Mouse (Mus musculus) embryonic facial prominence, embryonic 11.5 days (tissue): ENCODE results near the gene Ccdc171. TPM values are rescaled to one million over a fixed set of nuclear protein-coding genes. Genes with fewer than 3 reads are reported as not detected.
A peak's percentile ranks its signal among the peaks of the same experiment; 100 is the strongest.
"Not testable (repeated sequence)": the region's sequence is repeated elsewhere in the genome, so short reads cannot be mapped to it uniquely, and the experiment has no call there.

Experiments
- ATAC-seq: fragments of 200-750 bp; cut with Nextera tagmentation; replicated peaks from 2 replicates; pipeline ENCODE4 v1.8.0; 2017; ENCODE audit warnings: low read depth; ENCODE audit not compliant: insufficient number of reproducible peaks, low FRiP score, low TSS enrichment
- DNase-seq: peaks from one replicate; pipeline ENCODE4 v3.0.0-alpha.2; 2015; ENCODE audit warnings: low spot score
- H3K27ac ChIP-seq: fragments of 300-500 bp; sonication (generic); replicated peaks from 2 replicates; pipeline ENCODE4 v1.5.1; 2014; ENCODE audit warnings: mild to moderate bottlenecking, low read depth, low read length, control low read depth
- H3K27me3 ChIP-seq: fragments of 300-500 bp; sonication (generic); 2 replicates; pipeline ENCODE4 v1.6.1; 2014; ENCODE audit warnings: mild to moderate bottlenecking, low read length, moderate library complexity, mixed read lengths; ENCODE audit not compliant: control insufficient read depth, insufficient read depth
- H3K36me3 ChIP-seq: fragments of 300-500 bp; sonication (generic); replicated peaks from 2 replicates; pipeline ENCODE4 v1.6.1; 2014; ENCODE audit warnings: low read depth, mild to moderate bottlenecking, low read length, moderate library complexity, mixed read lengths; ENCODE audit not compliant: control insufficient read depth, insufficient read depth
- H3K4me1 ChIP-seq: fragments of 300-500 bp; sonication (generic); 2 replicates; pipeline ENCODE4 v1.6.1; 2014; ENCODE audit warnings: low read length, mixed read lengths; ENCODE audit not compliant: control insufficient read depth, insufficient read depth
- H3K4me2 ChIP-seq: fragments of 300-500 bp; sonication (generic); 2 replicates; pipeline ENCODE4 v1.6.1; 2014; ENCODE audit warnings: low read depth, mild to moderate bottlenecking, control low read depth, low read length, moderate library complexity
- H3K4me3 ChIP-seq: fragments of 300-500 bp; sonication (generic); 2 replicates; pipeline ENCODE4 v1.5.1; 2014; ENCODE audit warnings: low read depth, low read length, control low read depth
- H3K9ac ChIP-seq: fragments of 300-500 bp; sonication (generic); replicated peaks from 2 replicates; pipeline ENCODE4 v1.6.1; 2014; ENCODE audit warnings: mild to moderate bottlenecking, control low read depth, low read length
- H3K9me3 ChIP-seq: fragments of 300-500 bp; sonication (generic); replicated peaks from 2 replicates; pipeline ENCODE4 v1.6.1; 2016; ENCODE audit warnings: mild to moderate bottlenecking, low read length, inconsistent platforms, mixed read lengths; ENCODE audit not compliant: control insufficient read depth
- WGBS: fragments of 180-500 bp; shearing (Covaris S2); extraction: QIAGEN DNeasy Blood & Tissue Kit; methylation state at CpG from one replicate; pipeline ENCODE4 v1.1.7; 2014; 5-methylcytosine and 5-hydroxymethylcytosine counted together
- polyA plus RNA-seq: library from polyadenylated mRNA; unstranded; fragments of >200 nt; fragmentation: Nextera tagmentation; extraction: Ambion mirVana; gene quantifications from 2 replicates; pipeline ENCODE4 v1.2.1, GENCODE M21; 2014

The Ccdc171 gene
- polyA plus RNA-seq, 1 experiment from 2014 or later = 5.7 TPM

GRCm38 (mm10) chr4:83526988-83527334, 1.6 kb downstream of the Ccdc171 start:
- Histone ChIP-seq H3K9me3 (no peaks in the 10 kb centered on the region), H3K4me3 (no peak overlapping the region), H3K9ac (no peak overlapping the region), H3K4me1 (no peaks in the 10 kb centered on the region), H3K27ac (no peak overlapping the region), H3K36me3 (no peaks in the 10 kb centered on the region), H3K4me2 (no peak overlapping the region), H3K27me3 (no peaks in the 10 kb centered on the region)
- WGBS = 54% methylated on average over 6 of the region's 6 CpGs
- ATAC-seq (no peak), DNase-seq (peak; percentile 27)

GRCm38 (mm10) chr4:83527921-83528320, 2.6 kb downstream of the Ccdc171 start:
- ATAC-seq (no peak), DNase-seq (peak; percentile 51)
- Histone ChIP-seq H3K4me1 (no peaks in the 10 kb centered on the region), H3K27me3 (no peaks in the 10 kb centered on the region), H3K9me3 (no peaks in the 10 kb centered on the region), H3K4me3 (no peak overlapping the region), H3K27ac (no peak overlapping the region), H3K9ac (no peak overlapping the region), H3K4me2 (no peak overlapping the region), H3K36me3 (no peaks in the 10 kb centered on the region)

GRCm38 (mm10) chr4:83530060-83530459, 4.7 kb downstream of the Ccdc171 start:
- H3K36me3 ChIP-seq, H3K4me3 ChIP-seq, ATAC-seq, H3K27ac ChIP-seq, H3K9ac ChIP-seq, H3K27me3 ChIP-seq, H3K9me3 ChIP-seq, H3K4me2 ChIP-seq, DNase-seq, H3K4me1 ChIP-seq: not testable (repeated sequence)
- 86% methylated on average over 4 of the region's 4 CpGs for WGBS

GRCm38 (mm10) chr4:83533168-83533911, 8.0 kb downstream of the Ccdc171 start:
- ATAC-seq (no peak), DNase-seq (no peak)
- H3K4me1 ChIP-seq = no peaks in the 10 kb centered on the region
- H3K4me3 ChIP-seq = no peak overlapping the region
- 79% methylated on average over 9 of the region's 9 CpGs for WGBS
- no peaks in the 10 kb centered on the region for H3K36me3 ChIP-seq
- no peak overlapping the region for H3K27ac ChIP-seq
- H3K9me3 ChIP-seq = no peaks in the 10 kb centered on the region
- H3K27me3 ChIP-seq = no peaks in the 10 kb centered on the region
- no peak overlapping the region for H3K4me2 ChIP-seq
- no peak overlapping the region for H3K9ac ChIP-seq

GRCm38 (mm10) chr4:83534024-83534423, 8.7 kb downstream of the Ccdc171 start:
- no peak for ATAC-seq
- DNase-seq = no peak
- no peak overlapping the region for H3K4me3 ChIP-seq
- no peaks in the 10 kb centered on the region for H3K27me3 ChIP-seq
- H3K9ac ChIP-seq = no peak overlapping the region
- H3K9me3 ChIP-seq = no peaks in the 10 kb centered on the region
- WGBS = 82% methylated on average over 7 of the region's 7 CpGs
- no peaks in the 10 kb centered on the region for H3K36me3 ChIP-seq
- no peaks in the 10 kb centered on the region for H3K4me1 ChIP-seq
- no peak overlapping the region for H3K27ac ChIP-seq
- H3K4me2 ChIP-seq = no peak overlapping the region

GRCm38 (mm10) chr4:83549501-83549900, 24.2 kb downstream of the Ccdc171 start:
- Histone ChIP-seq H3K27me3 (no peaks in the 10 kb centered on the region), H3K9ac (no peak overlapping the region), H3K9me3 (no peaks in the 10 kb centered on the region), H3K4me1 (no peaks in the 10 kb centered on the region), H3K4me3 (no peak overlapping the region), H3K36me3 (no peaks in the 10 kb centered on the region), H3K4me2 (no peak overlapping the region), H3K27ac (no peak overlapping the region)
- no peak for ATAC-seq
- WGBS = 56% methylated on average over 18 of the region's 18 CpGs
- DNase-seq = no peak

- WGBS = 27% methylated on average over 13 of the region's 13 CpGs
- no peaks in the 10 kb centered on the region for H3K9me3 ChIP-seq
- no peak overlapping the region for H3K27ac ChIP-seq
- no peaks in the 10 kb centered on the region for H3K4me1 ChIP-seq
- H3K4me3 ChIP-seq = no peak overlapping the region
- no peaks in the 10 kb centered on the region for H3K27me3 ChIP-seq
- H3K9ac ChIP-seq = no peak overlapping the region
- no peak overlapping the region for H3K4me2 ChIP-seq
- DNase-seq = peak; percentile 12
- no peaks in the 10 kb centered on the region for H3K36me3 ChIP-seq
- 0 out of 2 replicates have a peak, but pooled peaks have one; percentile 34 for ATAC-seq
Measured at GRCm38 (mm10) chr4:83567190-83568113, 42.1 kb downstream of the Ccdc171 start.

- not testable (repeated sequence) for H3K4me3 ChIP-seq, H3K4me1 ChIP-seq, H3K36me3 ChIP-seq
Measured at GRCm38 (mm10) chr4:83568145-83568544, 42.8 kb downstream of the Ccdc171 start.

More at GRCm38 (mm10) chr4:83568145-83568544, 42.8 kb downstream of the Ccdc171 start:
- H3K4me2 ChIP-seq, ATAC-seq, H3K27me3 ChIP-seq, H3K9ac ChIP-seq, H3K9me3 ChIP-seq, H3K27ac ChIP-seq: not testable (repeated sequence)
- peak; percentile 22 for DNase-seq
- WGBS = 6% methylated on average over 9 of the region's 9 CpGs
